Mouse (Mus musculus) MN1 (cell line): ENCODE data around the gene Ttll4.

Experiments
- DNase-seq: peaks from one replicate; pipeline ENCODE4 v3.0.0-alpha.2; 2016; ENCODE audit warnings: low spot score

Gene Ttll4

GRCm38 (mm10) chr1:74752833-74753232 lies 91.3 kb downstream of the Ttll4 start:
- no peak for DNase-seq
